Mouse (Mus musculus) C2C12 (cell line): ENCODE data around the gene Gdap1l1.

Experiments used
- CTCF ChIP-seq: IDR thresholded peaks from one replicate; pipeline ENCODE4 v1.5.1; 2011; ENCODE audit not compliant: control insufficient read depth, insufficient read depth, insufficient read length
- MAX ChIP-seq: IDR thresholded peaks from one replicate; pipeline ENCODE4 v1.6.1; 2011; ENCODE audit warnings: mild to moderate bottlenecking, control low read depth

GRCm38 (mm10) chr2:163503191-163503590 lies 64.9 kb downstream of the Gdap1l1 start:
- no peak for TF ChIP-seq CTCF
- no peak for TF ChIP-seq MAX
